Mouse (Mus musculus) G1E (cell line): ENCODE results near the gene Rad51ap1.

Experiments
- CTCF ChIP-seq: IDR thresholded peaks from 2 replicates; pipeline ENCODE4 v1.5.1; 2012; ENCODE audit warnings: low read depth, low read length, inconsistent platforms, mixed read lengths
- GATA1 ChIP-seq: IDR thresholded peaks from 2 replicates; pipeline ENCODE4 v1.6.1; 2012; ENCODE audit warnings: borderline replicate concordance, low read length, inconsistent platforms, mixed read lengths
- GATA2 ChIP-seq: IDR thresholded peaks from 2 replicates; pipeline ENCODE4 v1.6.1; 2012; ENCODE audit warnings: low read depth, low read length, inconsistent platforms, borderline replicate concordance
- POLR2AphosphoS5 ChIP-seq: IDR thresholded peaks from 2 replicates; pipeline ENCODE4 v1.6.1; 2012; ENCODE audit warnings: low read depth, low read length, inconsistent platforms; ENCODE audit not compliant: insufficient replicate concordance
- TAL1 ChIP-seq: conservative IDR thresholded peaks from 2 replicates; pipeline ENCODE4 v1.6.1; 2012; ENCODE audit warnings: low read depth, low read length, inconsistent platforms, mixed read lengths

DNA sequence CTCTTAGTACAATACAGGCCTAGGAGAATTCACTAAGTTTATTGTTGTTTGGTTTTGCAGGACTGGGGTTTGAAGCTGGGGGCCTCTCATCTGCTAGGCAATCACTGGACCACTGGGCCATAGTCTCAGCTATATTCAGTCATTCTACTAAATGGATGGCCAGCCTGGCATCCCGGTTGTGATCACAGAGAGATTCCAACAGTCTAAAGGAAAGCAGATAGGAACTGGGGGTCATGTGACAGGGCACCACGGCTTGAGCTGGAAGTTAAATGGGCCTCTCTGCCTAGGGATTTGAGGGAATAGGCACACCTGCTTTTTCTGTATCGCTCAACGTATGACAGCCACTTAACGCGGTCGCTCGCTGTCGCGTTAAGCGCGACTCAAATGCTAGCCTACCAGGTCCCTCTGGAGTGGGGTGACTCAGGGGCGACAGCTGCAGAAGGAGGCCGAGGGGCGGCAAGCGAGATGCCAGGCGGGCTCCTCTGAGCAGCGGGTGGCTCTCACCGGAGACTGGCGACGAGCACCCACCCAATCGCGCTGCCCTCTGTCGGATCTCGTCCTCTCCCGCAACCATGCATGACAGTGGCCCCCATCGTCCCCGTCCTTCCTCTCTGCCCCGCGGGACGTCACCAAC lies 417 bp downstream of the Rad51ap1 start:
- TF ChIP-seq CTCF (no peak), GATA1 (no peak), POLR2AphosphoS5 (no peak), TAL1 (no peak), GATA2 (no peak)
